Mouse (Mus musculus) kidney, embryonic 15.5 days (tissue): Measurements from ENCODE around the gene Sult3a2. TPM values are rescaled to one million over a fixed set of nuclear protein-coding genes. Genes with fewer than 3 reads are reported as not detected.
"Not testable (repeated sequence)": the region's sequence is repeated elsewhere in the genome, so short reads cannot be mapped to it uniquely, and the experiment has no call there.

Source experiments
- ATAC-seq: fragments of 200-750 bp; cut with Nextera tagmentation; replicated peaks from 2 replicates; pipeline ENCODE4 v1.8.0; 2017; ENCODE audit warnings: moderate TSS enrichment; ENCODE audit not compliant: low FRiP score
- H3K27ac ChIP-seq: fragments of 300-500 bp; sonication (generic); 2 replicates; pipeline ENCODE4 v1.5.1; 2015; ENCODE audit warnings: mild to moderate bottlenecking, inconsistent platforms
- H3K27me3 ChIP-seq: fragments of 300-500 bp; sonication (generic); 2 replicates; pipeline ENCODE4 v1.6.1; 2015; ENCODE audit warnings: inconsistent platforms
- H3K36me3 ChIP-seq: fragments of 300-500 bp; sonication (generic); 2 replicates; pipeline ENCODE4 v1.6.1; 2015; ENCODE audit warnings: inconsistent platforms
- H3K4me1 ChIP-seq: fragments of 300-500 bp; sonication (generic); 2 replicates; pipeline ENCODE4 v1.6.1; 2015; ENCODE audit warnings: inconsistent platforms
- H3K4me2 ChIP-seq: fragments of 300-500 bp; sonication (generic); 2 replicates; pipeline ENCODE4 v1.6.1; 2015; ENCODE audit warnings: moderate library complexity, mild to moderate bottlenecking, inconsistent platforms
- H3K4me3 ChIP-seq: fragments of 300-500 bp; sonication (generic); replicated peaks from 2 replicates; pipeline ENCODE4 v1.5.1; 2015; ENCODE audit warnings: mild to moderate bottlenecking, inconsistent platforms
- H3K9ac ChIP-seq: fragments of 300-500 bp; sonication (generic); 2 replicates; pipeline ENCODE4 v1.6.1; 2015; ENCODE audit warnings: mild to moderate bottlenecking, inconsistent platforms
- H3K9me3 ChIP-seq: fragments of 300-500 bp; sonication (generic); replicated peaks from 2 replicates; pipeline ENCODE4 v1.6.1; 2016; ENCODE audit warnings: inconsistent platforms
- WGBS: fragments of 180-500 bp; shearing (Covaris S2); methylation state at CpG from one replicate; pipeline ENCODE4 v1.1.7; 2015; ENCODE audit warnings: mixed read lengths; 5-methylcytosine and 5-hydroxymethylcytosine counted together
- polyA plus RNA-seq: library from polyadenylated mRNA; unstranded; fragments of >200 nt; fragmentation: Nextera tagmentation; extraction: Ambion mirVana; gene quantifications from 2 replicates; pipeline ENCODE4 v1.2.1, GENCODE M21; 2015

Sult3a2 gene
- polyA plus RNA-seq = not detected in 2 replicates

- Histone ChIP-seq H3K9ac (no peak within 1 kb of the TSS), H3K9me3 (no peaks in the 10 kb centered on the region), H3K4me3 (no peak within 1 kb of the TSS), H3K36me3 (no peaks in the 10 kb centered on the region), H3K27ac (no peak within 1 kb of the TSS), H3K4me1 (no peaks in the 10 kb centered on the region), H3K4me2 (no peak within 1 kb of the TSS), H3K27me3 (no peaks in the 10 kb centered on the region)
- no peak for ATAC-seq
- WGBS = 94% methylated on average over 3 of the region's 3 CpGs
Observed at GRCm38 (mm10) chr10:33786604-33787003, at the start of gene Sult3a2. Gene Sult3a2, minus strand, starts transcription at chr10:33786704.

- Histone ChIP-seq H3K27ac (no peak overlapping the region), H3K4me2 (no peak overlapping the region), H3K4me3 (no peak overlapping the region), H3K4me1 (no peaks in the 10 kb centered on the region), H3K9me3 (no peaks in the 10 kb centered on the region), H3K27me3 (no peaks in the 10 kb centered on the region), H3K9ac (no peak overlapping the region), H3K36me3 (no peaks in the 10 kb centered on the region)
- 91% methylated on average over 3 of the region's 3 CpGs for WGBS
- ATAC-seq = no peak
Observed at GRCm38 (mm10) chr10:33820892-33821291, 34.4 kb upstream of the Sult3a2 start.

DNA sequence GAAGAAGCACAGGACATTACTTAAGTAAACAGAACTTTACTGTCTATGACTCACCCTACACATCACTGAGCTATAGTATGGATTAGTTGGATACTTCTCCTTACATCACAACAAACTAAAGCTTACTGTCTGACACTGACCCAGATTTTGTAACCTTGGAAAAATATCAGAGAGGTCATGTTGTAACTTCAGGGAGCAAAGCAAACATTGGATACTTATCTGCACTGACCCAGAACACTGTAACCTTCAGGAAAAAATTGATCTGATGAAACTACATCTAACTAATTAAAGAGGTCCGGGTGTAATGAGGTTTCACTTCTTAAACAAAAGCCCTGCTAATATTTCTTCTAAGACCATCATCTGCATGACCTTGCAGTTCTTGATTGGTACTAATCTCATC, 30.4 kb upstream of the Sult3a2 start:
- H3K4me2 ChIP-seq = no peak overlapping the region
- no peak for ATAC-seq
- WGBS = 48% methylated on average over 1 of the region's 1 CpGs
- no peak overlapping the region for H3K9ac ChIP-seq
- H3K9me3 ChIP-seq = no peaks in the 10 kb centered on the region
- H3K27me3 ChIP-seq = no peaks in the 10 kb centered on the region
- H3K4me1 ChIP-seq = no peaks in the 10 kb centered on the region
- H3K4me3 ChIP-seq = no peak overlapping the region
- no peak overlapping the region for H3K27ac ChIP-seq
- H3K36me3 ChIP-seq = no peaks in the 10 kb centered on the region

DNA sequence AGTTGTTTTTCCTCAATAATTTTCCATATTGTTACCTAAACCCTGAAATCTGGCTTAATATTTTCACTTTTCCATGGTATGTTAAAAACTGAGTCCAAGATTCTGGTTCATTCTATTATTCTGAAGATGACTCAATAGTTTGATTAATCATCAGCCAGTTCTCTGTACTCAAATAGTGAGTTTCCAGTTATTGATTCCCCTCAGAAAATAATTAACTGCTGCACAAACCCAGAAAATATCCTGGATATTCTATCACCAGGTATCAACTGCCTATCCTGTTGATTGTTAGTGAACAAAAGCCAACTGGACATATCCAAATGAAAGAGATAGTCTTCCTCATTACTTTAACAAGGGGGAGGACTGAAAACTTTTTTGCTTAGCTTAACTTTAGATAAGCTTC, 27.8 kb upstream of the Sult3a2 start:
- Histone ChIP-seq H3K9me3 (no peaks in the 10 kb centered on the region), H3K36me3 (no peaks in the 10 kb centered on the region), H3K4me2 (no peak overlapping the region), H3K27ac (no peak overlapping the region), H3K9ac (no peak overlapping the region), H3K4me3 (no peak overlapping the region), H3K4me1 (no peaks in the 10 kb centered on the region), H3K27me3 (no peaks in the 10 kb centered on the region)
- no peak for ATAC-seq

GRCm38 (mm10) chr10:33811807-33812206, 25.3 kb upstream of the Sult3a2 start:
- no peaks in the 10 kb centered on the region for H3K36me3 ChIP-seq
- H3K9me3 ChIP-seq = no peaks in the 10 kb centered on the region
- no peak overlapping the region for H3K4me2 ChIP-seq
- no peak overlapping the region for H3K27ac ChIP-seq
- no peak for ATAC-seq
- H3K9ac ChIP-seq = no peak overlapping the region
- H3K4me3 ChIP-seq = no peak overlapping the region
- 47% methylated on average over 1 of the region's 1 CpGs for WGBS
- H3K4me1 ChIP-seq = no peaks in the 10 kb centered on the region
- H3K27me3 ChIP-seq = no peaks in the 10 kb centered on the region

DNA sequence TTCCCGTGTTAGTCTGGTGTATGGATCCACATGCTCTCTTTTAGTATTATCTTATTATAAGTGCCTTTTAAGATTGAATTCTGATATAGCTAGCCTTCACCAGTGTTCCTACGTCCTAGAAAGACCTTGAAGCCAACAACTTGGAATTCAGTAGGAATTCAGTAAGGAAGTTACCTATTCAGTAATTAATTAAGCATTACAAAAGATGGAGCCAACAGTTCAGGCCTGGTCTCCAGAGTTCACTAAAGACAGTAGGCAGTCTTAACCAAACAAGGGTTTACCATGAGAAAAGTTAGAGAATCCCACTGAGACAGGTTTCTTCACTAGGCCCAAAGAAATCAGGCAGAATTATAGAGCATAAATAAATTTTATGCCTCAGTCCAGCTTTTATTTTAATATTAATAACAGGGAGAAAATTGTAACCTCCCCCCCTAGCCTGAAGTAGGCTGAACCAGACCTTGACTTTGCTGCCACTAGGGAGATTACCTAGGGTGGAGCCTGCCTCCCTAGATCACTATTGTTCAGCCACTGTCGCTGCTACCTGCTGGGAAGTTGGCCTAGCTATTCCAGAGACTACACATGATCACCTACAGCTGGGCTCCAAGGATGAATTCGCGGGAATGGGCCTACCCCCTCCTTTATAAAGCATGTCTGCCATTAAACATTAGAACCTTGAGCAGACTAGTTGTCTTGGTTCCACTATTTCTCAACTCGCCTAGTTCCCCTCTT, 10.9 kb upstream of the Sult3a2 start:
- 79% methylated on average over 6 of the region's 6 CpGs for WGBS
- not testable (repeated sequence) for ATAC-seq, H3K4me3 ChIP-seq, H3K27me3 ChIP-seq, H3K36me3 ChIP-seq, H3K9ac ChIP-seq, H3K9me3 ChIP-seq, H3K4me1 ChIP-seq, H3K4me2 ChIP-seq, H3K27ac ChIP-seq

DNA sequence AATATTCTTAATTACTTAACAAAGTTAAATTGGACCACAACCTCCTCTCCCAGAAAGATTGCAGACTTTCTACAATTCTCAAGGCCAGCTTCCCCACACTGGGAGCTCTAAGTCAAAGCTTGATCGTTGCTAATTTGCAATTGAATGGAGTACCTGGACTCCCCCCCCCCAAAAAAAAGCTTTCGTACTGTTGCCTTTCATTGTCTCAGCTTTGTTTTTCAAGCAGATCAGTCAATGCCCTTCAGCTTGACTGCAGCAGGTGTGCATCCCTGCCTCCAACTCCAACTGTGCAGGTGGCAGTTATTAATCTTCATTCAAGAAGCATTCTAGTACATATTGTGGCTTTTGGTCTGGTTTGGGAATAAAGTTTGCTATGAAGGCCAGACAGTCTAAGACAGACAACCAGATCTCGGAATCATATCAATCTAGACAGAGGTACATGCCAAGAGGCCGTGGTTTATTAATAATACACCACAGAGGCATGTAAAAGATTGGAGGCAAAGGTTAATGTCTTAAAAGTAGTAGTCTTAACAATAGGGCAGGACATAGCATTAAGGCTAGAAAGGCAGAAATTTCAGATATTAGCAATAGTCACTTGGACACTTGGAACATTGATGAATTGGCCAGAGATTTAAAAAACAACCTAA, 9.9 kb upstream of the Sult3a2 start:
- not testable (repeated sequence) for H3K9ac ChIP-seq, ATAC-seq, H3K27ac ChIP-seq, H3K36me3 ChIP-seq, H3K4me3 ChIP-seq, H3K4me1 ChIP-seq, H3K4me2 ChIP-seq, H3K27me3 ChIP-seq, H3K9me3 ChIP-seq
- 88% methylated on average over 4 of the region's 4 CpGs for WGBS

GRCm38 (mm10) chr10:33792166-33792565, 5.7 kb upstream of the Sult3a2 start:
- H3K36me3 ChIP-seq, H3K9ac ChIP-seq, H3K27ac ChIP-seq, H3K4me1 ChIP-seq, H3K9me3 ChIP-seq, H3K27me3 ChIP-seq, ATAC-seq, H3K4me3 ChIP-seq, H3K4me2 ChIP-seq: not testable (repeated sequence)
- 88% methylated on average over 3 of the region's 3 CpGs for whole genome bisulfite sequencing

DNA sequence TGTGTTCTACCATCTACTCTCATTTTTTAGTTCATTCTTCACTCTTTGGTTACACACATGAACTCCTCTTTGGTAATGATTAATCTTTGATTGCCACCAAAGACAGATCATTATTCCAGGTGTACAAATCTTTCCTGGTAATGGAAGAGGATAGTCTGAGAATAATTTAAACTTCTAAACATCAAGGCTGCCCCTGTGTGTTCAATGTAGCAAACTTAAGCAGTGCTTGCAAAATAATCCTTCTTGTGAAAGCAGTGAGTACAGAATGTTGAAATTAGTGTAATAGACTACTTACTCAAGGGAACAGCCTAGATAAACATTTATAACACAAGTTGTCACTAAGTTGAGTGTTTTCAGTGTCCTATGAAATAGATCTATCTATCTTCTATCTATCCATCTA, 1.0 kb upstream of the Sult3a2 start:
- Histone ChIP-seq H3K27me3 (no peaks in the 10 kb centered on the region), H3K4me3 (no peak overlapping the region), H3K27ac (no peak overlapping the region), H3K4me2 (no peak overlapping the region), H3K9me3 (no peaks in the 10 kb centered on the region), H3K9ac (no peak overlapping the region), H3K4me1 (no peaks in the 10 kb centered on the region), H3K36me3 (no peaks in the 10 kb centered on the region)
- ATAC-seq = no peak

GRCm38 (mm10) chr10:33735251-33735650, 51.3 kb downstream of the Sult3a2 start:
- not testable (repeated sequence) for H3K4me2 ChIP-seq, H3K27ac ChIP-seq, ATAC-seq, H3K36me3 ChIP-seq, H3K4me1 ChIP-seq, H3K9me3 ChIP-seq, H3K27me3 ChIP-seq, H3K4me3 ChIP-seq, H3K9ac ChIP-seq
- 95% methylated on average over 7 of the region's 7 CpGs for WGBS

DNA sequence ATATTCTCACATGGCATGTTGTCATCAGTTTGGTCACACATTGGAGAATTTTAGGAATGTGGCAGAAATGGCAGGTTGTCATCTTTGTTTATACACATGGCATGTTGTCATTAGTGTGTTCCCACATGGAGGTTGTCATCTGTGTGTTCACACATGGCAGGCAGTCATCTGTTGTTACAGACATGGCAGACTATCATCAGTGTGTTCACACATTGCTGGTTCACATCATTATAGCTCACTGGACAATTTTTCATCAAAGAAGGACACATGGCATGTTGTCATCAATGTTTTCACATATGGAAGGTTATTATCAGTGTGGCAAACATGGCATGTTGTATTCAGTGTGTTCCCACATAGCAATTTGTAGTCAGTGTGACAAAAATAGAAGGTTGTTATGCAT, 53.3 kb downstream of the Sult3a2 start:
- Histone ChIP-seq H3K4me2 (no peak overlapping the region), H3K27me3 (no peaks in the 10 kb centered on the region), H3K27ac (no peak overlapping the region), H3K4me3 (no peak overlapping the region), H3K4me1 (no peaks in the 10 kb centered on the region), H3K9ac (no peak overlapping the region), H3K9me3 (no peaks in the 10 kb centered on the region), H3K36me3 (no peaks in the 10 kb centered on the region)
- no peak for ATAC-seq

GRCm38 (mm10) chr10:33732409-33733185, 53.9 kb downstream of the Sult3a2 start:
- Histone ChIP-seq H3K9me3 (no peaks in the 10 kb centered on the region), H3K27me3 (no peaks in the 10 kb centered on the region), H3K4me1 (no peaks in the 10 kb centered on the region), H3K4me3 (no peak overlapping the region), H3K4me2 (no peak overlapping the region), H3K36me3 (no peaks in the 10 kb centered on the region), H3K9ac (no peak overlapping the region), H3K27ac (no peak overlapping the region)
- WGBS = 84% methylated on average over 4 of the region's 4 CpGs
- ATAC-seq = no peak
